Mouse (Mus musculus): ENCODE results near the gene 1700003F12Rik. TPM values are rescaled to one million over a fixed set of nuclear protein-coding genes. Genes with fewer than 3 reads are reported as not detected.

Gene 1700003F12Rik
- total RNA-seq, 4 experiments from 2014 or later, result not detected

DNA sequence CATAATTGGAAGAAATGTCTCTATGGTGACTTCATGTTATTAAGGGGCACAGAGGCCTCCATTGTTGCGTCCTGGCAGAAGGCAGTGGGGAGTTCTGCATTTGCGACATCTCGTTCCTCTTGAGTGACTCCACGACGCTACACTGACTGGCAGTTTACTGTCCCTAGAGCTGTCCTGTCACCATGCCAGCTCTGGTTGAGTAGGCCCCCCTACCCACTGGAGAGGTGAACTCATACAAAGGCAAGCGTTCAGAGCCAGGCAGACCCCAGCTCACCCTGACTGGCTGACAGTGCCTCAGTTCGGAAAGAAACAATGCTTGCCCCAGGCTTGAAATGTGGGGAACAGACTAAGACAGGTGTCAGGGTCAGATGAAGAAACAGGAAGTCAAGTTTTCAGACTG, 27.4 kb downstream of the 1700003F12Rik start:
- no peak for DNase-seq (ENCODE audit: low spot score in 2 of 2)

DNA sequence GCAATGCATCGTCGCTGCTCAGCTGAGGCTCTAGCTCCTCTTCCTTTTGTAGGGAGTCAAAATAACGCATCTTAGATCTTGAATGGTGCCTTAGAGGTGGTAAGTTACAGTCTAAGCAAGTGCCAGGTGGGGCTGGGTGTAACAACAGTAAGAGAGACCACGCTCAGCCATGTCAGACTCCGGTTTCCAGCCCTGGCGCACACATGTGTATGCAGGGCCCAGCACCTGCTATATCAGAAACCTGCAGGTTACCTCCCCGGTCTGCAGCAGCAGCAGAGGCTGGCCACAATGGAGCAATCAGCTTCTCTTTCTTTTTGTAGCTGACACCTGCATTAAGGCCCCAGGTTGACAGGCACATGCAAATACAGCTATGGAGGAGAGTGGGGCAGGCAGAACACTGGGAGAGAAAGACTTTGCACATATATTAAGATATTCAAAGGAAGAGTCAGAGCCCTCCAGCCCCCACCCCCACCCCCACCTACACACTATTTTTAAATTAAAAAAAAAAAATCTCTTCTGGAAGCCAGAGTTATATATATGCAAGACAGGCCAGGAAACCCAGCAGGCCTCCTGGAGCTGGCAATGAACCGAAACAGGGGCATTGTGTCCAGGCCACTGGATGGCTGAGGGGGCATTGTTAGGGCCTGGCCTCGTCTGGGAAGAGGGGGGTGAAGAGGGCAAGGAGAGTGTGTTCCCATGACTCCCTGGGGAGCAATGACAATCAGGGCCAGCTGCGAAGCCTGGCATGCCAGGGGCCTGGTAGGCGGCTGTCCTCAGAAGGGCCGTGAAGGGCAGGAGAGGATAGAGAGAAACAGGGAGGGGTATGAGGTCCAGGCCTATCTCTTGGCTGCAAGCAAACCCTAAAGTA, 30.2 kb downstream of the 1700003F12Rik start:
- no peak for DNase-seq (ENCODE audit: low spot score in 2 of 2)

DNA sequence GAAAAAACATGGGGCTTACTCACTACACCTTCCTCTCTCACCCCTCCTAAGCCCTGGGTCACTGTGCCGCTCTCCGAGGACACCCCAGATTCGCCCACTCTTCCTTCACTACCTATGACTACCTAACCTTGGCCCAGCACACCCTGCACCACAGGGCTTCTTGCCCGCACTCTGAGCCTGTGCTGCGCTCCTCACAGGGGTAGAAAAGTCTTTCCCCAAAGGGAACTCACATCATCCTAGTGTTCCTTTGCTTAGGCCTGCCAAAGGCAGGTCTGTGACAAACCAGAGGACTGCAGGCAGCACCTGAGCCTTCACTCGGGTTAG, 30.8 kb downstream of the 1700003F12Rik start:
- DNase-seq (ENCODE audit: low spot score in 2 of 2), result no peak

DNA sequence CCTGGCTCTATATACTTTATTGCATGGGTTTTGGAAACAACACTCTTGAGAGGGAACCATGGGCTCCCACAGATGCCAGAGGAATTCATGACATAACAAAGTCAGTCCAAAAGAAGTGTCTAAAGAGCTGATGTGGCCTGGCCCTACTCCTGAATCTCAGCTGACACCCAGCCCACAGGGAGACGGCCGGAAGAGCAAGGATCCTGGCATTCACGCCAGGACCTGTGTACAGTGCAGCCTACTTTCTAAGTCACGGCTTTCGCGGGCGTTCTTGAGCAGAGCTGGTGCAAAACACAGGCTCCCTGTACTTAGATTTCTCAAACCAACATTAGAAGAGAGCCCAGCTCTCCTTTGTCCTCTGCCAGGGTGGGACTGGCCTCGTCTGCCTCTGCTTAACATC, 33.7 kb downstream of the 1700003F12Rik start:
- DNase-seq (ENCODE audit: low spot score in 2 of 2), result peak; percentile 46 to 61

DNA sequence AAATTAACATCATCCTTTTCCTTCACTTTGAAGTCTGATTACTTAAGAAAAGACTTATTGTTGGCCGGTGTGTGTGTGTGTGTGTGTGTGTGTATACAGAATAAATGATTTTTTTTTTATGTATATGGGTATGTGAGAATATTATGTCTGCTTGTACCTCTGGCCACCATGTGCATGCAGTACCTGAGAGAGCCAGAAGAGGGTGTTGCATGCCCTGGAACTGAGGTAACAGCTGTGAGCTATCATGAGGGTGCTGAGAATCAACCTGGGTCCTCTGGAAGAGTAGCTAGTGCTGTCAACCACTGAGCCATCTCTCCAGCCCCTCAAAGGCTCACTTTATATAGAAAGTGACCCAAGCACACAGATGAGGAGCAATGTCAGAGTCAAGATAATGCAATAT, 34.5 kb downstream of the 1700003F12Rik start:
- no peak for DNase-seq (ENCODE audit: low spot score in 2 of 2)

DNA sequence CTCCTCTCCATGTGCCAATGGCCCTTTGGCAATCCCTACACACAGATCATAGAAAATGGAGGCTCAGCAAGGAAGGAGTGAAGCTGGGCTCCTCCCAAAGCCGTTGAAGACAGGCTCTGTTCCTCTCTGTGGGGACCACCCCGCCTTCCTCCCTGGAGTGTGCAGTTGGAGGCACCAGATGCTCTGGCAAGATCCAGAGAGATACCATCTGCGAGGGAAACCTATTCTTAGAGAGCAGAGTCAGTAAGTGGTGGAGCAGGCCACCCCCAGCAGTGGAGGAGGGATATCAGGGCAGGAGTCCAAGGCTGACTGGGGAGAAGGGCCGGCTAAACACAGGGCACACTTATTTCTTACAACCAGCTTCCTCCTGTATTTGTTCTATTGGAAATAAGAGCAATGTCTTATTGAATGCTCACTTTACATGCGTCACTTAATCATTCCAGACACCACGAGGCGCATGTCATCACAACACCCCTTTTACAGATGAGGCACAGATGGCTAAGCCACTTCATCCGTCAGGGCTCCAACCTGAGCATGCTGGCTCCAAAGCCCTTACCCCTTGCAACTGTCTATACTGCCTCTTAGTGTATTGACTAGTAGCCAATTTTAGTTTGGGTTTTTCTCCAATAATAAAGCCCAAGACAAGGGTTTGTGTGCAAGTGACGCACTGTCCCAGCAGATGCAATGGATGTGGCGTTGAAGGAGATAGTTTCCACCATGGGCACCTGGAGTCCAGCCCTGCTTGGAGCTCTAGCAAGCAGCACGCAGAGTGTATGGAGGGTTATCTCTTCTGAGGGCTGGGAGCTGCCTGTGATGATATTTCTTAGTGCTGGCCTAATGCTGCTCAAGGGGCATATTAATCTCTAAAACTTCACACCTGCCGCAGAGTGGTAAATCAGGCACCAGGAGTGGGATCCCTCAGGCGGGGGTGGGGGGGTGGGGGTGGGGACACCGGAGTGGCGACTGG, 37.3 kb downstream of the 1700003F12Rik start:
- no peak for DNase-seq (ENCODE audit: low spot score in 2 of 2)

DNA sequence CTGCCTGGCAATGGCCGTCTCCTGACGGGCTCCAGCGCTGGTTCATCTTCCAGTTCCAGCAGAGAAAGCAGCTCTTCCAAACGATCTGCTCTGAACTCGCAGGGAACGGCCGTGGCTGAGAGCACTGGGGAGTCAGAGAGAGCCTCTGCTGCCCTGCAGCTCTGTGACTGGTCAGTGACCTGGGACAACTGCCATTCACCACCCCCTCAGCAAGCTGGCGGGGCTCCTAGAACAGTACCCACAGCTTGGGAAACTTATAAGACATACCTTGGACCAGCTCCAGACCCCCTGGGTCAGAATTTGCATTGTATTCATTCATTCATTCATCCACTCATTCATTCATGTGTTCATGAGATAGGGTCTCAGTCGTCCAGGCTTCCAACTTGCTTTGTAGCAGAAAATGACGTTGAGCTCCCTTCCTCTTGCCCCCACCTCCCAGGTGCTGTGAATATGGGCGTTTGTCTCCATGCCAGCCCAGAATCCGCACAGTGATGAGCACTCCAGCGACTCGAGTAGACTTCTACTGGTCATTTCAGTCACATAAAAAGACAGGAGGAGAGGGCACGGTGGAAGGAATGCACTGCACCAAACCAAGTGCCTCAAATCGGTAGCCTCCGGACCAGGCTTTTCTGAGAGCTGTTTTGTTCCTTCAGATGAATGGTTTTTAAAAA, 38.2 kb downstream of the 1700003F12Rik start:
- no peak for DNase-seq (ENCODE audit: low spot score in 2 of 2)

DNA sequence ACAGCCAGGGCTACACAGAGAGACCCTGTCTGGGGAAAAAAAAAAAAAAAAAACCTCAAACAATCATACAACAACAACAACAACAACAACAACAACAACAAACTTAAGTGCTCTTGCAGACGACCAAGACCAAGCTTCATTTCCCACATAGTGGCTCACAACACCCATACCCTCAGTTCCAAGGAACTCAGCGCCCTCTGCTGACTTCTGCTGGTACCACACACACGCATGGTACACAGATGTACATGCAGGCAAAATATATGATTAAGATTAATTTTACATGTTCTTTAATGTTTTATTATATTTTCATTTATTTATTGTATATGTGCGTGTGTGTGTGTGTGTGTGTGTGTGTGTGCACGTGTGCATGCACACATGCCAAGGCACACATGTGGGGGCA, 39.5 kb downstream of the 1700003F12Rik start:
- DNase-seq (ENCODE audit: low spot score in 2 of 2), result no peak

DNA sequence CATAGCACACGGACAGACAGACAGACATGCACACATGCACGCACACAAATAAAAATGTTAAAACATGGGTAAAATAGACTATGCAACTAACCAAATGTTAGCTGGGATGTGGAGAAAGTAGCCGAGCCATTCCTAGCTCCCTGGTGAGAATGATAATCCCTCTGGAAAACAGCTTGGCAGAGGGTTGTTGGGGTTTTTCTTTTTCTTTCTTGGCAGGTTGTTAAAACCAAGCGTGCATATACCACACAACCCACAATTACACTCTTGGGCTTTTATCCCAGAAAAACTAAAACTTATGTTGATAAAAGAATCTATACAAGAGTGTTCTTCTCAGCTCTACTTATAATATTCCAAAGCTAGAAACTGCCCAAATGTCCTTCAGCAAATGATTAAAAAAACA, 42.2 kb downstream of the 1700003F12Rik start:
- no peak for DNase-seq (ENCODE audit: low spot score in 2 of 2)

DNA sequence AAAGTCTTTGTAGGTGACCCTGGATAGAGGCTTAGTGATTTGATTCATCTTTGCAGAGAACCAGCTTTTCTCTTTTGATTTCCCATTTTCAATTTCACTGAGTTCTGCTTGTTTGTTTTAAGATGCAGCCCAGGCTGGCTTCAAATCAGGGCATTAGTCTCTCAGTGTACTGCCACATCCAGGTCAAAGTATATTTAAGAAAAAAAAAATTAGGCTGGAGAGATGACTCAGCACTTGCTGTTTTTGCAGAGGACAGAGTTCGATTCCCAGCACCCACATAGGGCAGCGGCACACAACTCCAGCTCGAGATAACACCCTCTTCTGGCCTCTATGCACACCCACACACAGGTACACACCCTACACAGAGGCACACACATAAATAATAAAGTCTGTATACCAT, 44.4 kb downstream of the 1700003F12Rik start:
- DNase-seq (ENCODE audit: low spot score in 2 of 2), result no peak

DNA sequence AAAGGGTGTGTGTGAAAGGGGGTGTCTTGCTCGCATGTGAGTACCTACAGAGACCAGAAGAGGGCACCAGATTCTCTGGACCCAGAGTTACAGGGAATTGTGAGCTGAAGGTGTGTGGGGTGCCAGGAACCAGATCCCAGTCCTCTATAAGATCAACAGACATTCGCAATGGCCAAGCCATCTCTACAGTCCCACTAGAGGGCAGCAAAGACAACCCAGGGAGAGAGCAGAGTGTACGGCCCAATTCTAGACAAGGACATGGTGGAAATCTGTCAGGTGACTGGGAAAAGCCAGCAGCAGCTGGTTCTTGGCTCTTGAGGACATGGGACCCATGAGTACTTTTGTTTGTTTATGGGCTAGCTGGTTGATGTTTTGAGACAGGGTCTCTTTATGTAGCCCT, 46.1 kb downstream of the 1700003F12Rik start:
- no peak for DNase-seq (ENCODE audit: low spot score in 2 of 2)

DNA sequence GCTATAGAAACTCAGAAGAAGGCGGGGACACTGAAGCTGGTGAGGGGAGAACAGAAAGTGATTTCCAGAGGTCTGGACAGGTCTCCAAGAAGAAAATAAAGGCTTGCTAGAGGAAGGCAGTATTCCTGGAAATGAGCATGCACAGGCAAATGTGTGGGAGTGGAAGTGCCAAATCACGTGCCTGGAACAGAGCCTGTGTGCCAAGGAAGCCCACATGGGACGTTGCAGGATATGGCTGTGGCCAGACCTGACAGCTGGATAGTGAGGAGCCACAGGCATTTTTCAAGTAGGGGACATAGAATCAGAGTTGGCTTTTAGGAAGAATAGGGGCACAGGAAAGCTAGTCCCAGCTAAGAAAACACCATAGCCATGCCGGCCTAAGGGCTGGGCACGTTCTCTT, 48.9 kb downstream of the 1700003F12Rik start:
- no peak for DNase-seq (ENCODE audit: low spot score in 2 of 2)

DNA sequence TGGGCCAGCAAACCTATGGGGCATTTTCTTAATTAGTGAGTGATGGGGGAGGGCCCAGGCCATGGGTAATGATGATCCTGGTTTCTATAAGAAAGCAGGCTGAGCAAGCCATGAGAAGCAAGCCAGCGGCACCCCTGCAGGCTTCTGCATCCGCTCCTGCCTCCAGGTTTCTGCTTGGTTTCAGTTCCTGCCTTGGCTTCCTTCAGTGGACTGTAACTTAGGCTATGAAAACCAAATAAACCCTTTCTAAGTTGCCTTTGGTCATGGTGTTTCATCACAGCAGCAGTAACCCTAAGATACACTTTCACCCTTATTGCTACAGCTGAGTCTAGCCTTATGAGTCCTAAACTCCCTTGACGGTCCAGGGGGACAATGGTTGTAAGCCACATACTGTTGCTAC, 50.5 kb downstream of the 1700003F12Rik start:
- no peak for DNase-seq (ENCODE audit: low spot score in 2 of 2)

Other genes with a start within 250 kb of the 1700003F12Rik start
- 1 to 10 TPM in 1 of 4 experiments, not detected in 3; 1.2 TPM for gene Bpifb9b, start 239.9 kb upstream of the 1700003F12Rik start, total RNA-seq (2022)
- gene Cdk5rap1, start 174.1 kb upstream of the 1700003F12Rik start, total RNA-seq (2022), result 10 to 100 TPM; 11.7 to 17.1 (median 12.0) TPM
- gene Snta1, start 139.0 kb upstream of the 1700003F12Rik start, total RNA-seq (2022), result 100 to 1,000 TPM; 156 to 248 (median 181) TPM
- gene Cbfa2t2, start 110.6 kb upstream of the 1700003F12Rik start, total RNA-seq (2022), result 10 to 100 TPM; 12.7 to 14.8 (median 13.5) TPM
- under 1 TPM in 1 of 4 experiments, not detected in 3; 0.17 TPM for gene Actl10, start 4.7 kb downstream of the 1700003F12Rik start, total RNA-seq (2022)
- gene Necab3, start 11.8 kb downstream of the 1700003F12Rik start, total RNA-seq (2022), result under 1 TPM; 0.29 to 0.48 (median 0.36) TPM
- under 1 TPM in 3 of 4 experiments, not detected in 1; 0.13 to 0.34 (median 0.27) TPM for gene E2f1, start 22.8 kb downstream of the 1700003F12Rik start, total RNA-seq (2022)
- gene Pxmp4, start 56.6 kb downstream of the 1700003F12Rik start, total RNA-seq (2022), result 10 to 100 TPM; 10.1 to 13.4 (median 12.2) TPM
- gene Zfp341, start 66.2 kb downstream of the 1700003F12Rik start, total RNA-seq (2022), result 1 to 10 TPM; 2.4 to 3.1 (median 2.9) TPM
- not detected for gene 4930519P11Rik, start 66.4 kb downstream of the 1700003F12Rik start, total RNA-seq (2022)
- 100 to 1,000 TPM; 116 to 129 (median 124) TPM for gene Chmp4b, start 104.6 kb downstream of the 1700003F12Rik start, total RNA-seq (2022)
- not detected for gene Gm14214, start 222.9 kb downstream of the 1700003F12Rik start, total RNA-seq (2022)
- 10 to 100 TPM; 54.8 to 69.4 (median 58.4) TPM for gene Raly, start 244.0 kb downstream of the 1700003F12Rik start, total RNA-seq (2022)
- not detected for gene a, start 244.3 kb downstream of the 1700003F12Rik start, total RNA-seq (2022)

Measured in gastrocnemius, adult 8-10 months (tissue).